In genomic region chr11:52337651-52338295, GRCm38 (mm10) we compare ENCODE assay signal across 18 mouse cellular contexts. TPM values are rescaled to one million over a fixed set of nuclear protein-coding genes. Genes with fewer than 3 reads are reported as not detected.
A peak's percentile ranks its signal among the peaks of the same experiment; 100 is the strongest.
DNase-seq lines count a peak whose midpoint lies in the region; ATAC-seq and TF ChIP-seq lines count a peak whose summit lies in the region.
"Had no signal": no experiment of that assay in that cellular context is flagged by ENCODE, and none has a peak within 500 bp of the region (broad histone marks: within the 10 kb centered on the region; RNA-seq: fewer than 3 reads in every experiment).

No protein-coding gene starts in this region.

- no peak overlapping the region for H3K4me2 ChIP-seq in kidney, postnatal 0 days (ENCODE audit: low read length)
- no peak overlapping the region for H3K4me2 ChIP-seq in kidney, embryonic 14.5 days (replicated peaks; ENCODE audit: low read depth, low read length)
- H3K4me2 ChIP-seq in forebrain, postnatal 0 days (ENCODE audit: low read depth) = no peak overlapping the region
- H3K4me2 ChIP-seq: heart, embryonic 15.5 days; limb, embryonic 12.5 days; neural tube, embryonic 15.5 days had no signal

- H3K27ac ChIP-seq in kidney, postnatal 0 days = no peak overlapping the region
- no peak overlapping the region for H3K27ac ChIP-seq in kidney, embryonic 14.5 days (ENCODE audit: low read depth, low read length)
- H3K27ac ChIP-seq in forebrain, postnatal 0 days (ENCODE audit: low read depth, low read length) = no peak overlapping the region
- H3K27ac ChIP-seq: heart, embryonic 15.5 days; limb, embryonic 12.5 days; neural tube, embryonic 15.5 days had no signal

- DNase-seq in kidney, postnatal 0 days (ENCODE audit: low spot score) = peak; percentile 17
- DNase-seq in brain, embryonic 14.5 days (ENCODE audit: low read depth) = peak; percentile 14
- peak; percentile 42 for DNase-seq in lung, postnatal 36 days
- peak; percentile 68 for DNase-seq in thymus, postnatal 4 days
- DNase-seq in cerebellum, postnatal 4 days (ENCODE audit: low spot score in 2 of 2) = no peak
- no peak for DNase-seq in right cerebral cortex, postnatal 10 days (ENCODE audit: low spot score in 2 of 2)
- no peak for DNase-seq in forebrain, postnatal 0 days
- DNase-seq: adrenal gland, adult 8-10 months; embryo, embryonic 11 days; kidney, postnatal 4 days; liver, postnatal 0 days had no signal

- H3K36me3 ChIP-seq in kidney, postnatal 0 days (ENCODE audit: insufficient read depth, low read length) = no peaks in the 10 kb centered on the region
- H3K36me3 ChIP-seq in kidney, embryonic 14.5 days (ENCODE audit: control insufficient read depth, insufficient read depth, low read length) = no peaks in the 10 kb centered on the region
- H3K36me3 ChIP-seq in forebrain, postnatal 0 days (ENCODE audit: insufficient read depth) = no peaks in the 10 kb centered on the region
- H3K36me3 ChIP-seq: heart, embryonic 15.5 days; limb, embryonic 12.5 days; neural tube, embryonic 15.5 days had no signal

- H3K27me3 ChIP-seq in kidney, postnatal 0 days (ENCODE audit: insufficient read depth, low read length) = no peaks in the 10 kb centered on the region
- H3K27me3 ChIP-seq in kidney, embryonic 14.5 days (ENCODE audit: control insufficient read depth, insufficient read depth, low read length) = no peaks in the 10 kb centered on the region
- no peaks in the 10 kb centered on the region for H3K27me3 ChIP-seq in forebrain, postnatal 0 days (ENCODE audit: insufficient read depth, low read length)
- H3K27me3 ChIP-seq: CH12.LX; heart, embryonic 15.5 days; limb, embryonic 12.5 days; neural tube, embryonic 15.5 days had no signal

- no peak for ATAC-seq in kidney, postnatal 0 days (replicated peaks; ENCODE audit: low FRiP score, low read depth)
- no peak for ATAC-seq in kidney, embryonic 14.5 days (ENCODE audit: low FRiP score, low TSS enrichment)
- no peak for ATAC-seq in forebrain, postnatal 0 days
- ATAC-seq: liver, postnatal 0 days; midbrain, embryonic 16.5 days had no signal

- no peak for TF ChIP-seq CTCF in kidney, postnatal 0 days (IDR thresholded peaks at IDR 0.05; ENCODE audit: low read depth)
- no peak for TF ChIP-seq CTCF in brain, embryonic 14.5 days (IDR thresholded peaks at IDR 0.05; ENCODE audit: borderline replicate concordance, extremely low read depth, insufficient read depth, insufficient read length)
- no peak for TF ChIP-seq CTCF in forebrain, postnatal 0 days (IDR thresholded peaks at IDR 0.05; ENCODE audit: low read depth)

- no peak overlapping the region for H3K9ac ChIP-seq in kidney, postnatal 0 days (ENCODE audit: low read depth, low read length)
- H3K9ac ChIP-seq in kidney, embryonic 14.5 days (ENCODE audit: low read depth, low read length) = no peak overlapping the region
- no peak overlapping the region for H3K9ac ChIP-seq in forebrain, postnatal 0 days
- H3K9ac ChIP-seq: heart, embryonic 15.5 days; limb, embryonic 12.5 days; liver, postnatal 0 days; neural tube, embryonic 15.5 days had no signal

- H3K9me3 ChIP-seq in kidney, postnatal 0 days (replicated peaks; ENCODE audit: low read length) = no peaks in the 10 kb centered on the region
- no peaks in the 10 kb centered on the region for H3K9me3 ChIP-seq in kidney, embryonic 14.5 days (ENCODE audit: control insufficient read depth, low read length)
- H3K9me3 ChIP-seq in forebrain, postnatal 0 days (ENCODE audit: low read length) = no peaks in the 10 kb centered on the region
- H3K9me3 ChIP-seq: heart, embryonic 15.5 days; neural tube, embryonic 15.5 days had no signal

- H3K4me3 ChIP-seq in kidney, postnatal 0 days (replicated peaks; ENCODE audit: low read depth, low read length) = no peak overlapping the region
- no peak overlapping the region for H3K4me3 ChIP-seq in kidney, embryonic 14.5 days (ENCODE audit: low read length)
- H3K4me3 ChIP-seq in forebrain, postnatal 0 days (ENCODE audit: low read depth, low read length) = no peak overlapping the region
- H3K4me3 ChIP-seq: erythroblast, embryonic 14.5 days; heart, embryonic 15.5 days; limb, embryonic 12.5 days; neural tube, embryonic 15.5 days had no signal

- WGBS in kidney, postnatal 0 days = 68% methylated on average over 10 of the region's 10 CpGs
- WGBS in kidney, embryonic 14.5 days = 67% methylated on average over 10 of the region's 10 CpGs
- 43% methylated on average over 10 of the region's 10 CpGs for WGBS in forebrain, postnatal 0 days

- H3K4me1 ChIP-seq in kidney, postnatal 0 days (replicated peaks; ENCODE audit: insufficient read depth, low read length) = peaks cover 8% of the 10 kb centered on the region; the same call in 1 of the 2 replicates
- H3K4me1 ChIP-seq in kidney, embryonic 14.5 days (ENCODE audit: control insufficient read depth, insufficient read depth, low read length) = peaks cover 11% of the 10 kb centered on the region; the same call in 1 of the 2 replicates
- H3K4me1 ChIP-seq in forebrain, postnatal 0 days (ENCODE audit: insufficient read depth) = peaks cover 7% of the 10 kb centered on the region

- TF ChIP-seq POLR2A in brain, embryonic 14.5 days (IDR thresholded peaks at IDR 0.05; ENCODE audit: borderline replicate concordance, extremely low read depth, insufficient read depth, insufficient read length, poor library complexity, severe bottlenecking) = no peak

RNA-seq across cellular contexts. Expression of gene Vdac1, which starts 22.9 kb away (rescaled TPM):
- 355 and 398 TPM in 2 replicates for polyA plus RNA-seq in kidney, postnatal 0 days (2015; fragmentation: Nextera tagmentation; extraction: Ambion mirVana)
- 265 and 284 TPM in 2 replicates for polyA plus RNA-seq in kidney, embryonic 14.5 days (2014; fragmentation: Nextera tagmentation; extraction: Ambion mirVana)
- 154 and 228 TPM in 2 replicates for polyA plus RNA-seq in brain, embryonic 14.5 days (2012; rRNA removed)
- total RNA-seq in forebrain, postnatal 0 days (2014; rRNA removed) = 306 and 330 TPM in 2 replicates
- 327 and 401 TPM in 2 replicates for polyA plus RNA-seq in forebrain, postnatal 0 days (2015; fragmentation: Nextera tagmentation; extraction: Ambion mirVana)

RNA-seq across cellular contexts. Expression of gene Tcf7, which starts 55.0 kb away (rescaled TPM):
- polyA plus RNA-seq in kidney, postnatal 0 days (2015; fragmentation: Nextera tagmentation; extraction: Ambion mirVana) = 14.6 and 16.0 TPM in 2 replicates
- 18.1 and 27.5 TPM in 2 replicates for polyA plus RNA-seq in kidney, embryonic 14.5 days (2014; fragmentation: Nextera tagmentation; extraction: Ambion mirVana)
- 8.2 and 10.3 TPM in 2 replicates for polyA plus RNA-seq in brain, embryonic 14.5 days (2012; rRNA removed)
- total RNA-seq in forebrain, postnatal 0 days (2014; rRNA removed) = 1.6 and 2.3 TPM in 2 replicates
- polyA plus RNA-seq in forebrain, postnatal 0 days (2015; fragmentation: Nextera tagmentation; extraction: Ambion mirVana) = 4.4 and 4.6 TPM in 2 replicates

RNA-seq across cellular contexts. Expression of gene 9530068E07Rik, which starts 58.5 kb away (rescaled TPM):
- polyA plus RNA-seq in kidney, postnatal 0 days (2015; fragmentation: Nextera tagmentation; extraction: Ambion mirVana) = 228 and 245 TPM in 2 replicates
- polyA plus RNA-seq in kidney, embryonic 14.5 days (2014; fragmentation: Nextera tagmentation; extraction: Ambion mirVana) = 139 and 234 TPM in 2 replicates
- 101 and 115 TPM in 2 replicates for polyA plus RNA-seq in brain, embryonic 14.5 days (2012; rRNA removed)
- 97.9 and 115 TPM in 2 replicates for total RNA-seq in forebrain, postnatal 0 days (2014; rRNA removed)
- 119 and 127 TPM in 2 replicates for polyA plus RNA-seq in forebrain, postnatal 0 days (2015; fragmentation: Nextera tagmentation; extraction: Ambion mirVana)

Comparison
In these comparisons a context has a peak if more than half of its experiments do, and no peak if none do; other contexts are left out.
1. DNase-seq: peak in kidney, postnatal 0 days (single experiment), brain, embryonic 14.5 days (single experiment), lung, postnatal 36 days (single experiment) and thymus, postnatal 4 days (single experiment); none in cerebellum, postnatal 4 days (0 of 2), right cerebral cortex, postnatal 10 days (0 of 2) and forebrain, postnatal 0 days (single experiment).